Mouse (Mus musculus) embryonic fibroblast, embryonic 13.5 days (primary cell): ENCODE measurements at regions not wholly inside any gene's neighbourhood (a gene's known extent, or its start where the extent isn't known, plus 50 kb on each side); places are given as distances from the start of the nearest gene placed in this dataset.
"Not testable (repeated sequence)": the region's sequence is repeated elsewhere in the genome, so short reads cannot be mapped to it uniquely, and the experiment has no call there.

ENCODE experiments used
- H3K27ac ChIP-seq: 2 replicates; pipeline ENCODE4 v1.5.1; 2012; ENCODE audit warnings: low read length, control low read depth, inconsistent platforms; ENCODE audit not compliant: insufficient read depth
- H3K4me1 ChIP-seq: 2 replicates; pipeline ENCODE4 v1.6.1; 2011; ENCODE audit warnings: low read length; ENCODE audit not compliant: control insufficient read depth, insufficient read depth
- H3K4me3 ChIP-seq: 2 replicates; pipeline ENCODE4 v1.5.1; 2011; ENCODE audit warnings: mild to moderate bottlenecking, control low read depth, low read length; ENCODE audit not compliant: insufficient read depth
- CTCF ChIP-seq: IDR thresholded peaks from 2 replicates; pipeline ENCODE4 v1.5.1; 2011; ENCODE audit warnings: mild to moderate bottlenecking, control low read depth, low read length, moderate library complexity, borderline replicate concordance; ENCODE audit not compliant: insufficient read depth
- POLR2A ChIP-seq: IDR thresholded peaks from 2 replicates; pipeline ENCODE4 v1.6.1; 2011; ENCODE audit warnings: low read depth, mild to moderate bottlenecking, control low read depth, low read length, moderate library complexity

- TF ChIP-seq CTCF (no peak), POLR2A (no peak)
- Histone ChIP-seq H3K4me3 (no peak overlapping the region), H3K27ac (no peak overlapping the region)
These were observed 143.0 kb upstream of the Kcng1 start for GRCm38 (mm10) chr2:168424277-168425099.

GRCm38 (mm10) chr2:168423551-168423950 is 142.0 kb upstream of the Kcng1 start:
- Histone ChIP-seq H3K27ac (no peak overlapping the region), H3K4me1 (no peaks in the 10 kb centered on the region)
- TF ChIP-seq CTCF: no peak
- TF ChIP-seq POLR2A: no peak

More at GRCm38 (mm10) chr2:168424277-168425099, 143.0 kb upstream of the Kcng1 start:
- no peaks in the 10 kb centered on the region for H3K4me1 ChIP-seq

DNA sequence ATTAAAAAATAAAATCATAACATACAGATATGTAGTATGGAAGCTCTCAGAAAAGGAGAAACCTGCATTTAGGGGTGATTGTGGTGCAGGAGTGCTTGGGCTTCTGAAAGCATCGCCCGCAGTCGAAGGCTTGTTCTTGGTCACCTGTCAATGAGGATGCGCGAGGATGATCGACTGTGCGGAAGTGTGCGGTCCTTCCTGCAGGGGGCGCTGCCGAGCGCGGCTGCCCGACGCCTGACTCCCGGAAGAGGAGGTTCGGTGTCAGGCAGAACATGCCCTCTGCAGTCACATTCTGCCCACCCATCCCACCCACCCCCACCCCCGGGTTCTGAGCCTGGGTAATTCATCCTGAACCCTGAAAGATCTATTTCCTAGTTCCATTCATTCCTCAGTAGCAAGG is 133.6 kb upstream of the Kcng1 start:
- H3K4me1 ChIP-seq: no peaks in the 10 kb centered on the region
- H3K27ac ChIP-seq: no peak overlapping the region
- TF ChIP-seq POLR2A: no peak
- peak; percentile 55; the same call in 1 of the 2 replicates for TF ChIP-seq CTCF
- H3K4me3 ChIP-seq: no peak overlapping the region

More at GRCm38 (mm10) chr2:168423551-168423950, 142.0 kb upstream of the Kcng1 start:
- H3K4me3 ChIP-seq: no peak overlapping the region

DNA sequence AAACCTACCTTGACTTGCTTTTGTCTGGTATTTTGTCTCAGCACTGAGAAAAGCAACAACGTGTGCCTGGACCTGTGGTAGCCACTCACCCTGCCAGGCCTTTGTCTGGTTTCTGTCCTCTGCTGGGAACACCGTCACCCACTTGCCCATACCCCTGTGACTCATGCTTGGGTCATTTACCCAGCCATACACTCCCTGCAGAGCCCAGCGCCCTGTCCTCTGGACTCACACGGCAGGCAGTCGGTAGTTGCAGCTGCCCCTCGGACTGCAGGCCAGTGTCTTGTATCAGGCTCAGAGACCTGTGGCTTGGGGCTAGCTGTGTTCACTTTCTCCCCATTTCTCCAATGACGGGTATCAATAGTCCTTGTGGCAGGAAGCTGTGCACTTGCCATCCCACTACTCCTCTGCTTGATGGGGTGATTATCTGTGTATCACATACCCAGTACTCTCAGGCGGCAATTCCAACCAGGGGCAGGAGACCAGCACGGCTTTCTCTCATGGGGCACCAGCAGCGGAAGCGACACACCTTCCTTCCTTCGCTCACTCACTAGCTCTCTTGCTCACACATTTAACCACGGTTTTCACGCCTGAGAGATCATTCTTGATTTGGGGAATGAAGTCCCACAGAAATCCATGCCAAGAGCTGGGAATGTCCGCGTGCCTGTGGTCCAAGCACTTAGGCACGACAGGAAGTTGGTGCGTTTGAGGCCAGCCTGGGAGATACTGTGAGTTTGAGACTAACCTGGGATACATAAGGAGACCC is 132.8 kb upstream of the Kcng1 start:
- no peak for TF ChIP-seq POLR2A
- no peak for TF ChIP-seq CTCF
- no peak overlapping the region for H3K27ac ChIP-seq
- no peaks in the 10 kb centered on the region for H3K4me1 ChIP-seq
- H3K4me3 ChIP-seq: no peak overlapping the region

DNA sequence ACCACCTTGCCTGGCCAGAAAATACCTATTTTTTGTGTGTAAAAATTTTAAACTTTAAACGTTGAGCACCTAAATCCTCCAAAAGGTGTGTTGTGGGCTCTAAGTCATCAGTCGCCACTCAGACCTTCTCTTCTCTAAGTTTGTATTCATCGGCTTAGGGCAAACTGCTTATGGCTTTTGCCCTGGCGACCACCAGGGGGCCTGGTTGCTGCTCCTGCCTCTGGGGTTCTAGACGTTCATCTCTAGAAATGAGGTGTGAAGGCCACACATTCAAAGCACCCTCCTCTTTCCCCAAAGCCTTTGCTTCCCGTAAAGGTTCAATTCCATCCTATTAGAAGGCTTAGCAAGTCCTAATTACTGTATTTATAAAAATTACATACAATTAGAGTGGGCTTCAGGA is 131.3 kb upstream of the Kcng1 start:
- no peak for TF ChIP-seq CTCF
- H3K27ac ChIP-seq: no peak overlapping the region

GRCm38 (mm10) chr2:168402782-168403513 is 121.4 kb upstream of the Kcng1 start:
- Histone ChIP-seq H3K27ac (no peak overlapping the region), H3K4me3 (no peak overlapping the region), H3K4me1 (no peaks in the 10 kb centered on the region)
- TF ChIP-seq CTCF: no peak
- TF ChIP-seq POLR2A: no peak

More for the DNA sequence above, 131.3 kb upstream of the Kcng1 start:
- Histone ChIP-seq H3K4me3 (no peak overlapping the region), H3K4me1 (no peaks in the 10 kb centered on the region)

- H3K27ac ChIP-seq: no peak overlapping the region
- no peaks in the 10 kb centered on the region for H3K4me1 ChIP-seq
- H3K4me3 ChIP-seq: no peak overlapping the region
- no peak for TF ChIP-seq POLR2A
- TF ChIP-seq CTCF: no peak
These were observed 117.7 kb upstream of the Kcng1 start for GRCm38 (mm10) chr2:168399088-168399709.

- no peaks in the 10 kb centered on the region for H3K4me1 ChIP-seq
- TF ChIP-seq POLR2A (no peak), CTCF (no peak)
- H3K4me3 ChIP-seq: no peak overlapping the region
- no peak overlapping the region for H3K27ac ChIP-seq
These were observed 114.8 kb upstream of the Kcng1 start for GRCm38 (mm10) chr2:168396316-168396715.

GRCm38 (mm10) chr2:168393341-168393740 is 111.8 kb upstream of the Kcng1 start:
- no peak overlapping the region for H3K4me3 ChIP-seq
- H3K27ac ChIP-seq: no peak overlapping the region
- no peak for TF ChIP-seq CTCF
- TF ChIP-seq POLR2A: no peak
- no peaks in the 10 kb centered on the region for H3K4me1 ChIP-seq

DNA sequence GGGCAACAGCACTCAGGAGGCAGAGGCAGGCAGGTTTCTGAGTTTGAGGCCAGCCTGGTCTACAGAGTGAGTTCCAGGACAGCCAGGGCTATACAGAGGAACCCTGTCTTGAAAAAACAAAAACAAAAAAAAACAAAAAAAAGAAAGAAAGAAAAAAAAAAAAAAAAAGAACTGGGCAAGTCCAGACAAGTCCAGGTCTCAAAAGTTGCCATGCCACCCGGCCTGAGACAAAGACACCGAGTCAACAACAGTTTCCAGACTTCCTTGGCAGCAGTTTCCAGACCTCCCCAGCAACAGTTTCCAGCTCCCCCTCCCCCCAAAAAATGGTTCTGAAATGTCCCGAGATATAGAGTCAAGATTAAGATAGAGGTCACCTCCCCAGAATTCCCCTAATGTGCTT is 110.6 kb upstream of the Kcng1 start:
- H3K27ac ChIP-seq, H3K4me1 ChIP-seq, H3K4me3 ChIP-seq: not testable (repeated sequence)
